Mouse (Mus musculus) hindbrain, embryonic 13.5 days (tissue): Measurements from ENCODE around the gene Colq. TPM values are rescaled to one million over a fixed set of nuclear protein-coding genes. Genes with fewer than 3 reads are reported as not detected.

Source experiments
- polyA plus RNA-seq: library from polyadenylated mRNA; unstranded; fragments of >200 nt; fragmentation: Nextera tagmentation; extraction: Ambion mirVana; gene quantifications from 2 replicates; pipeline ENCODE4 v1.2.1, GENCODE M21; 2015

Colq gene
- polyA plus RNA-seq, 1 experiment from 2014 or later: 0.34 TPM

Other genes starting within 250 kb of the Colq start
- 140 and 142 TPM in 2 replicates for gene Sh3bp5, start 155.3 kb downstream of the Colq start, polyA plus RNA-seq
- gene Eaf1, start 96.9 kb downstream of the Colq start, polyA plus RNA-seq: 9.6 and 10.9 TPM in 2 replicates
- 54.1 and 55.0 TPM in 2 replicates for gene Mettl6, start 96.3 kb downstream of the Colq start, polyA plus RNA-seq
- gene Gm49387, start 49.5 kb upstream of the Colq start, polyA plus RNA-seq: 0.61 and 1.7 TPM in 2 replicates
- 17.3 and 18.7 TPM in 2 replicates for gene Btd, start 49.7 kb upstream of the Colq start, polyA plus RNA-seq
- gene Hacl1, start 49.9 kb upstream of the Colq start, polyA plus RNA-seq: 9.8 and 10.4 TPM in 2 replicates
- gene Ankrd28, start 239.3 kb upstream of the Colq start, polyA plus RNA-seq: 7.8 and 8.5 TPM in 2 replicates